Mouse (Mus musculus): ENCODE data around the gene Fam81b.

Gene Fam81b

DNA sequence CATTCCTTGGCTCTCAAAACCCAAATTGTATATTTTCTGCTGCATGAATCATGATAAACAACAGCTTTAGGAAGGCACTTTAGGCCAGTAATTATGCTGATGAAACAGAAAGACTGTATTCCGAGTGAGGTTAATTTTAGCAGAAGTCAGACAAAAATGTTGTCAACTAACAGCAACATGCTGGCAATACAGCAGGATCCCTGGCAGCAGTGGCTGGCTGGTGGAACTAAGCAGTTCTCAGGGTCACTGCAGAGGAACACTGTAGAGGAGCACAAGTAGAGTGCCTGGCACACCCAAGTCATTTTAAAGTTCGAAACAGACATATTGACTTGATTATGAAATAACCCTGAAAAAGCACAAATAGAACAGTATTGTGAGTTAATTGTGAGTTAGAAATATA lies 2.8 kb downstream of the Fam81b start:
- no peak for TF ChIP-seq NANOG (IDR thresholded peaks at IDR 0.05; ENCODE audit: borderline replicate concordance, low read length)
- no peak for TF ChIP-seq CTCF (conservative IDR thresholded peaks at IDR 0.05; ENCODE audit: low read length)
- TF ChIP-seq POU5F1 (IDR thresholded peaks at IDR 0.05; ENCODE audit: borderline replicate concordance, low read length) = no peak
- Histone ChIP-seq H3K36me3 (ENCODE audit: insufficient read depth, low read length) (no peaks in the 10 kb centered on the region), H3K27me3 (ENCODE audit: insufficient read depth, low read length) (no peaks in the 10 kb centered on the region), H3K9me3 (ENCODE audit: low read length) (no peaks in the 10 kb centered on the region), H3K4me3 (replicated peaks; ENCODE audit: low read length) (no peak overlapping the region), H3K4me1 (replicated peaks; ENCODE audit: low read depth, low read length) (no peaks in the 10 kb centered on the region)

DNA sequence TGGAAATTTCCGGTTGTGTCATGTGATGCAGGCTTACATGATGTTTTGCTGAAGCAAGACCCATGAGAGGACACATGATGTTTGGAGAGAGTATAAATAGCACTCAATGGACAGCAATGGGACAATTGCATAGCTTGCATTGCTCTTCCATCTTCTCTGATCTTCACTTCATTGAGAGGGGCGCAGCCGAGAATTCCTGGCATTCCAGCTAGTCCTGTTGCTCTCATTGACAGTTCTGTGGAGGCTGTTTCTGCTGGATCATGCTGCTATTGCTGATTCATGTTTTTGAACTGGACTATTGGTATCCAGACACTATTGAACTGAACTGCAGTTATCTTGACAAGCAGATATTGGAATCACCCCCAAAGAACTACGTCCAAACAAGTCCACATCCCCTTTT lies 12.8 kb downstream of the Fam81b start:
- H3K4me3 ChIP-seq (replicated peaks; ENCODE audit: low read length) = no peak overlapping the region
- H3K9me3 ChIP-seq (ENCODE audit: low read length) = no peaks in the 10 kb centered on the region
- H3K27me3 ChIP-seq (ENCODE audit: insufficient read depth, low read length) = no peaks in the 10 kb centered on the region
- no peaks in the 10 kb centered on the region for H3K4me1 ChIP-seq (replicated peaks; ENCODE audit: low read depth, low read length)
- TF ChIP-seq CTCF (conservative IDR thresholded peaks at IDR 0.05; ENCODE audit: low read length) (no peak), POU5F1 (IDR thresholded peaks at IDR 0.05; ENCODE audit: borderline replicate concordance, low read length) (no peak), NANOG (IDR thresholded peaks at IDR 0.05; ENCODE audit: borderline replicate concordance, low read length) (no peak)
- H3K36me3 ChIP-seq (ENCODE audit: insufficient read depth, low read length) = no peaks in the 10 kb centered on the region

DNA sequence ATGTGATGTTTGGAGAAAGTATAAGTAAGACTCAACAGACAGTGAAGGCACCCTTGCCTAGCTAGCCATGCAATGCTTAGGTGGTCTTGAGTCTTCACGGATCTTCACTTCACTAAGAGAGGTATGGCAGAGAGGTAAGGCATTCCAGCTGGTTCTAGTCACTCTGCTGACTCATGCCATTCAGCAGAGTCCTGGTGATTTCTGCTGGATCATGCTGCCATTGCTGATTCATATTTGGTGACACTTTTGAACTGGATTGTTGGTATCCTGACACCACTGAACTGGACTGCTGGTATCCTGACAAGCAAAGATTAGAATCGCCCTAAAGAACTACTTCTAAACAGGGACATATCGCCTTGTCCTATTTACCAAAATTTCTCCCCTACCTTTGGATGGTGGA lies 20.3 kb downstream of the Fam81b start:
- H3K9me3 ChIP-seq (ENCODE audit: low read length) = peaks cover 21% of the 10 kb centered on the region
- no peaks in the 10 kb centered on the region for H3K27me3 ChIP-seq (ENCODE audit: insufficient read depth, low read length)
- no peak for TF ChIP-seq NANOG (IDR thresholded peaks at IDR 0.05; ENCODE audit: borderline replicate concordance, low read length)
- no peak for TF ChIP-seq POU5F1 (IDR thresholded peaks at IDR 0.05; ENCODE audit: borderline replicate concordance, low read length)
- no peak for TF ChIP-seq CTCF (conservative IDR thresholded peaks at IDR 0.05; ENCODE audit: low read length)
- no peak overlapping the region for H3K4me3 ChIP-seq (replicated peaks; ENCODE audit: low read length)
- H3K36me3 ChIP-seq (ENCODE audit: insufficient read depth, low read length) = no peaks in the 10 kb centered on the region
- no peaks in the 10 kb centered on the region for H3K4me1 ChIP-seq (replicated peaks; ENCODE audit: low read depth, low read length)

DNA sequence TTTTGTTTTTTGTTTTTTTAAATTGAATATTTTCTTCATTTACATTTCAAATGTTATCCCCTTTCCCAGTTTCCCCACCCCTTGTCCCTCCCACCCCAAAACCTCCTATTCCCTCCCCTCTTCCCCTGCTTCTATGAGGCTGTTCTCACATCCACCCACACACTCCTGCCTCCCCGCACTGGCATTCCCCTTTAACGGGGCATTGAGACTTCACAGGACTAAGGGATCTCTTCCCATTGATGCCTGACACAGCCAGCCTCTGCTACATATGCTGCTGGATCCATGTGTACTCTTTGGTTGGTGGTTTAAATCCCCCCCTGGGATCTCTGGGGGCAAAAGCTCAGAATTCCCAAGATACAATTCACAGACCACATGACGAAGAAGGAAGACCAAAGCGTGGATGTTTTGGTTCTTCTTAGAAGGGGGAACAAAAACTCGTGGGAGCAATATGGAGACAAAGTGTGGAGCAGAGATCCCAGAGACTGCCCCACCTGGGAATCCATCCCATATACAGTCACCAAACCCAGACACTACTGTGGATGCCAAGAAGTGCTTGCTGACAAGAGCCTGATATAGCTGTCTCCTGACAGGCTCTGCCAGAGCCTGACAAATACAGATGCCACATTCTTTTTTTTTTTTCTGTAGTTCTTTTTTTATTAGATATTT lies 40.4 kb downstream of the Fam81b start:
- no peaks in the 10 kb centered on the region for H3K36me3 ChIP-seq (ENCODE audit: insufficient read depth, low read length)
- no peaks in the 10 kb centered on the region for H3K9me3 ChIP-seq (ENCODE audit: low read length)
- TF ChIP-seq POU5F1 (IDR thresholded peaks at IDR 0.05; ENCODE audit: borderline replicate concordance, low read length) = no peak
- no peak for TF ChIP-seq NANOG (IDR thresholded peaks at IDR 0.05; ENCODE audit: borderline replicate concordance, low read length)
- no peaks in the 10 kb centered on the region for H3K27me3 ChIP-seq (ENCODE audit: insufficient read depth, low read length)
- H3K4me1 ChIP-seq (replicated peaks; ENCODE audit: low read depth, low read length) = no peaks in the 10 kb centered on the region
- no peak overlapping the region for H3K4me3 ChIP-seq (replicated peaks; ENCODE audit: low read length)

DNA sequence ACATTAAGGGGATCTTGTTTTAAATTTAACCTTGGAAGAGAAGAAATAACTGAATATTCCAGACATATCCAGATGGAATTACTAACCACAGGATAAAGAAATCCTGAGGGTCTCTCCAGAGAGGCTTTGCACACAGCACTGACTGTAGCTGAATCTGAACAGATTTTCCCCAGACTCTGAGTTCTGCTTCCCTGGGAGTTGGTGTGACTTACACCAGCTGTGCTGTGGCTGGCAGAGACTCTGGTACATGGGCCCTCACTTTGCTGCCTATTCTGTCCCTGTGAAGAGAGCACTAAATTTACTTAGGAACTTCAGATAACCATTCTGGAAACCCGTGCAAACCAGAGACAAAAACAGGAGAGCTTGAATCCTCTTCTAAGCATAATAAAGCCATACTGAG lies 46.1 kb downstream of the Fam81b start:
- Histone ChIP-seq H3K4me3 (replicated peaks; ENCODE audit: low read length) (no peak overlapping the region), H3K9me3 (ENCODE audit: low read length) (no peaks in the 10 kb centered on the region), H3K36me3 (ENCODE audit: insufficient read depth, low read length) (no peaks in the 10 kb centered on the region), H3K4me1 (replicated peaks; ENCODE audit: low read depth, low read length) (no peaks in the 10 kb centered on the region), H3K27me3 (ENCODE audit: insufficient read depth, low read length) (no peaks in the 10 kb centered on the region)
- TF ChIP-seq NANOG (IDR thresholded peaks at IDR 0.05; ENCODE audit: borderline replicate concordance, low read length) (no peak), CTCF (conservative IDR thresholded peaks at IDR 0.05; ENCODE audit: low read length) (no peak), POU5F1 (IDR thresholded peaks at IDR 0.05; ENCODE audit: borderline replicate concordance, low read length) (no peak)

DNA sequence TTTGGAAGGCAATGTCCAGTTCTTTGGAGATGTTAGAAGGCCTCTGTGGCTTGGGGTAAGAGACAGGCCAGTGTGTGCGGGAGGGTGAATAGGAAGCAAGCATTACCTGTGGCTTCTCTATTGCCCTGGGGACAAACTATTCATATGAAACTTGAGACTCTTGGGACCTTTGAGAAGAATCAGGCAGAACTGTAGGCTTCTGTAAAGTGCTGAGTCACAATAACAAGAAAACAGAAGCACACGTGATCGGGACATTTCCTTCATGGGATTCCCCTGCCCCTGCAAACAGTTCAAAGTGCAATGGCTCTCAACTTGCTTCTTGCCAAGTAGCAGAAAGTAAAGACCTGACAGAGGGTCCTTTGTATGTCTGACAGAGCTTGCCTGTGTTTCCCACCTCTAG lies 48.5 kb downstream of the Fam81b start:
- Histone ChIP-seq H3K4me1 (replicated peaks; ENCODE audit: low read depth, low read length) (no peaks in the 10 kb centered on the region), H3K27me3 (ENCODE audit: insufficient read depth, low read length) (no peaks in the 10 kb centered on the region), H3K36me3 (ENCODE audit: insufficient read depth, low read length) (no peaks in the 10 kb centered on the region), H3K9me3 (ENCODE audit: low read length) (no peaks in the 10 kb centered on the region), H3K4me3 (replicated peaks; ENCODE audit: low read length) (no peak overlapping the region)
- TF ChIP-seq CTCF (conservative IDR thresholded peaks at IDR 0.05; ENCODE audit: low read length) = no peak
- TF ChIP-seq POU5F1 (IDR thresholded peaks at IDR 0.05; ENCODE audit: borderline replicate concordance, low read length) = no peak
- TF ChIP-seq NANOG (IDR thresholded peaks at IDR 0.05; ENCODE audit: borderline replicate concordance, low read length) = no peak

DNA sequence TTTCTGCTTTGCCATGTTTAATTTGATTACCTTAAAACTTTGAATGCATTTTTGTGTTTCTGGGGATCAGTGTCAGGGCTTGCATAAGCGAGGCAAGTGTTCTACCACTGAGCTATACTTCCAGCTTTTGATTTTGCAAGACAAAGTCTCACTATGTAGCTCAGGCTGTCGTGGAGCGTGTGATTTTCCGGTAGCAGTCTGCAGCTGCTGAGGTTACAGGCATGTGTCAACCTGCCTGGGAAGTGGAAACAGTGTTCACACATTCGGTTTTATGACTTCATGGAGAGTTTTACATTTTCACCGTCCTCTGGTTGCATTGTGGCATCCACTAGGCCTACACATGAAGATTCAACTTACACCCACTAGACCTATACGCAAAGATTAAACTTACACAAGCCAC lies 54.8 kb downstream of the Fam81b start:
- Histone ChIP-seq H3K4me3 (replicated peaks; ENCODE audit: low read length) (no peak overlapping the region), H3K36me3 (ENCODE audit: insufficient read depth, low read length) (no peaks in the 10 kb centered on the region), H3K27me3 (ENCODE audit: insufficient read depth, low read length) (no peaks in the 10 kb centered on the region), H3K4me1 (replicated peaks; ENCODE audit: low read depth, low read length) (no peaks in the 10 kb centered on the region), H3K9me3 (ENCODE audit: low read length) (no peaks in the 10 kb centered on the region)
- no peak for TF ChIP-seq POU5F1 (IDR thresholded peaks at IDR 0.05; ENCODE audit: borderline replicate concordance, low read length)
- no peak for TF ChIP-seq NANOG (IDR thresholded peaks at IDR 0.05; ENCODE audit: borderline replicate concordance, low read length)
- TF ChIP-seq CTCF (conservative IDR thresholded peaks at IDR 0.05; ENCODE audit: low read length) = no peak

DNA sequence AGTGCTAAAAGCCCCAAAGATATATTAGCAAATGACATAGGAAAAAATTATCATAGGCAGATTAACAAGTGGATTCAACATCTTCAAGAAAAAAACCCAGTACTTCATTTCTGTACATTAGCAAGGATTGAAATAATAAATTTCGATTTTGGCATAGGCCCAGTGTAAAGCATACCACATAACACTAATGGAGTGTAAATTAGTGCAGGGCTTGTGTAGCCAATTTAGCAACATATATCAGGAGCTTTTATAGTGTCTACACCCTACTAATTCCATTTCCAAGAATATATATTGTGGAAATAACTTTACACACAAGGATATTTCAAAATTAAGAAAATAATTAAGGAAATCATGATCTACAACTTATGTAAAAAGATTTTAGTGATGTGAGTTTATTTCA lies 55.8 kb downstream of the Fam81b start:
- Histone ChIP-seq H3K27me3 (ENCODE audit: insufficient read depth, low read length) (no peaks in the 10 kb centered on the region), H3K36me3 (ENCODE audit: insufficient read depth, low read length) (no peaks in the 10 kb centered on the region)

DNA sequence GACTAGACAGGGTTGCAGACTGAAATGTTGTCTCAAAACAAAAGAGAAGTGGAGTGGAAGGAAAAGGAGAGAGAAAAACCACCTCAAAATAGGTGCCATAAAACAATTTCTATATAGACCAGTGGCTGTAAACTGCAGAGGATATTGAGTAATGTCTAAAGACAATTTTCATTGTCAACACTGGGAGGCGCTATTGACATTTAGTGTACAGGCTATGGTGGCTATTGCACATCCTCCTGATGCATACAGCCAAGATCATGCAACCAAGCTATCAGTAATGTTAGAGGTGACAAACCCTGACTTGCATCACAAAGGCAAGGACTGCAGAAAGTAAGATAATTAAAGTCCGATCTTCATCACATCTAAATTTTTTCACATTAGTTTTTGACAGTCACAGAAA lies 89.5 kb downstream of the Fam81b start:
- no peak overlapping the region for H3K4me3 ChIP-seq (replicated peaks; ENCODE audit: low read length)

More for the DNA sequence above, 55.8 kb downstream of the Fam81b start:
- no peaks in the 10 kb centered on the region for H3K9me3 ChIP-seq (ENCODE audit: low read length)
- no peak for TF ChIP-seq POU5F1 (IDR thresholded peaks at IDR 0.05; ENCODE audit: borderline replicate concordance, low read length)
- TF ChIP-seq NANOG (IDR thresholded peaks at IDR 0.05; ENCODE audit: borderline replicate concordance, low read length) = no peak
- no peak for TF ChIP-seq CTCF (conservative IDR thresholded peaks at IDR 0.05; ENCODE audit: low read length)
- H3K4me1 ChIP-seq (replicated peaks; ENCODE audit: low read depth, low read length) = no peaks in the 10 kb centered on the region
- H3K4me3 ChIP-seq (replicated peaks; ENCODE audit: low read length) = no peak overlapping the region

More for the DNA sequence above, 89.5 kb downstream of the Fam81b start:
- H3K27me3 ChIP-seq (ENCODE audit: insufficient read depth, low read length) = no peaks in the 10 kb centered on the region
- TF ChIP-seq POU5F1 (IDR thresholded peaks at IDR 0.05; ENCODE audit: borderline replicate concordance, low read length) (no peak), CTCF (conservative IDR thresholded peaks at IDR 0.05; ENCODE audit: low read length) (peak; percentile 50)
- no peaks in the 10 kb centered on the region for H3K4me1 ChIP-seq (replicated peaks; ENCODE audit: low read depth, low read length)
- H3K9me3 ChIP-seq (ENCODE audit: low read length) = no peaks in the 10 kb centered on the region
- H3K36me3 ChIP-seq (ENCODE audit: insufficient read depth, low read length) = no peaks in the 10 kb centered on the region

Data from E14TG2a.4 (cell line).